Mouse (Mus musculus) liver, embryonic 13.5 days (tissue): ENCODE data around the gene Klc4. TPM values are rescaled to one million over a fixed set of nuclear protein-coding genes. Genes with fewer than 3 reads are reported as not detected.

Source experiments
- ATAC-seq: fragments of 200-750 bp; cut with Nextera tagmentation; 2 replicates; pipeline ENCODE4 v1.8.0; 2017; ENCODE audit warnings: low read depth, mild to moderate bottlenecking, moderate number of reproducible peaks, moderate library complexity
- DNase-seq: peaks from one replicate; pipeline ENCODE4 v3.0.0; 2022
- H3K27ac ChIP-seq: fragments of 300-500 bp; sonication (generic); 2 replicates; pipeline ENCODE4 v1.5.1; 2015; ENCODE audit warnings: moderate library complexity, mild to moderate bottlenecking, inconsistent platforms
- H3K27me3 ChIP-seq: fragments of 300-500 bp; sonication (generic); 2 replicates; pipeline ENCODE4 v1.6.1; 2015; ENCODE audit warnings: mild to moderate bottlenecking, inconsistent platforms
- H3K36me3 ChIP-seq: fragments of 300-500 bp; sonication (generic); 2 replicates; pipeline ENCODE4 v1.6.1; 2015; ENCODE audit warnings: mild to moderate bottlenecking, inconsistent platforms
- H3K4me1 ChIP-seq: fragments of 300-500 bp; sonication (generic); replicated peaks from 2 replicates; pipeline ENCODE4 v1.6.1; 2015; ENCODE audit warnings: inconsistent platforms
- H3K4me2 ChIP-seq: fragments of 300-500 bp; sonication (generic); 2 replicates; pipeline ENCODE4 v1.6.1; 2015; ENCODE audit warnings: inconsistent platforms, mild to moderate bottlenecking, moderate library complexity
- H3K4me3 ChIP-seq: fragments of 300-500 bp; sonication (generic); replicated peaks from 2 replicates; pipeline ENCODE4 v1.5.1; 2015; ENCODE audit warnings: mild to moderate bottlenecking, inconsistent platforms
- H3K9ac ChIP-seq: fragments of 300-500 bp; sonication (generic); 2 replicates; pipeline ENCODE4 v1.6.1; 2015; ENCODE audit warnings: mild to moderate bottlenecking, inconsistent platforms
- H3K9me3 ChIP-seq: fragments of 300-500 bp; sonication (generic); replicated peaks from 2 replicates; pipeline ENCODE4 v1.6.1; 2016; ENCODE audit warnings: inconsistent platforms
- WGBS: fragments of 180-500 bp; shearing (Covaris S2); methylation state at CpG from one replicate; pipeline ENCODE4 v1.1.7; 2015; ENCODE audit not compliant: insufficient replicate concordance; 5-methylcytosine and 5-hydroxymethylcytosine counted together
- polyA plus RNA-seq: library from polyadenylated mRNA; unstranded; fragments of >200 nt; fragmentation: Nextera tagmentation; extraction: Ambion mirVana; gene quantifications from 2 replicates; pipeline ENCODE4 v1.2.1, GENCODE M21; 2015

Gene Klc4
- polyA plus RNA-seq, 1 experiment from 2014 or later: 5.8 TPM

- DNase-seq (no peak), ATAC-seq (no peak)
- no peaks in the 10 kb centered on the region for H3K36me3 ChIP-seq
- peaks cover 6% of the 10 kb centered on the region; the same call in 1 of the 2 replicates for H3K4me1 ChIP-seq
- H3K27ac ChIP-seq: no peak overlapping the region
- no peaks in the 10 kb centered on the region for H3K9me3 ChIP-seq
- H3K9ac ChIP-seq: no peak overlapping the region
- 45% methylated on average over 9 of the region's 9 CpGs for WGBS
- no peak overlapping the region for H3K4me2 ChIP-seq
- H3K27me3 ChIP-seq: no peaks in the 10 kb centered on the region
- no peak overlapping the region for H3K4me3 ChIP-seq
Measured at GRCm38 (mm10) chr17:46602212-46602611, 43.6 kb downstream of the Klc4 start.

- H3K27ac ChIP-seq: no peak overlapping the region
- no peak overlapping the region for H3K4me3 ChIP-seq
- no peak overlapping the region for H3K9ac ChIP-seq
- WGBS: 68% methylated on average over 2 of the region's 2 CpGs
- DNase-seq (no peak), ATAC-seq (no peak)
- no peak overlapping the region for H3K4me2 ChIP-seq
- peaks cover 6% of the 10 kb centered on the region; the same call in 1 of the 2 replicates for H3K4me1 ChIP-seq
- no peaks in the 10 kb centered on the region for H3K9me3 ChIP-seq
- no peaks in the 10 kb centered on the region for H3K27me3 ChIP-seq
- no peaks in the 10 kb centered on the region for H3K36me3 ChIP-seq
Measured at GRCm38 (mm10) chr17:46600569-46600968, 45.3 kb downstream of the Klc4 start.

- H3K4me2 ChIP-seq: no peak overlapping the region
- H3K4me1 ChIP-seq: peaks cover 10% of the 10 kb centered on the region; the same call in 1 of the 2 replicates
- DNase-seq (no peak), ATAC-seq (no peak)
- H3K27ac ChIP-seq: no peak overlapping the region
- H3K9me3 ChIP-seq: no peaks in the 10 kb centered on the region
- H3K27me3 ChIP-seq: no peaks in the 10 kb centered on the region
- no peaks in the 10 kb centered on the region for H3K36me3 ChIP-seq
- WGBS: 63% methylated on average over 4 of the region's 4 CpGs
- no peak overlapping the region for H3K4me3 ChIP-seq
- no peak overlapping the region for H3K9ac ChIP-seq
Measured at GRCm38 (mm10) chr17:46598963-46599362, 46.9 kb downstream of the Klc4 start.

- Histone ChIP-seq H3K36me3 (no peaks in the 10 kb centered on the region), H3K9me3 (no peaks in the 10 kb centered on the region), H3K4me3 (no peak overlapping the region), H3K4me2 (no peak overlapping the region), H3K4me1 (peaks cover 10% of the 10 kb centered on the region; the same call in 1 of the 2 replicates), H3K27ac (no peak overlapping the region), H3K9ac (no peak overlapping the region), H3K27me3 (no peaks in the 10 kb centered on the region)
- ATAC-seq (no peak), DNase-seq (no peak)
- 49% methylated on average over 11 of the region's 11 CpGs for WGBS
Measured at GRCm38 (mm10) chr17:46597956-46598355, 47.9 kb downstream of the Klc4 start.

- no peak overlapping the region for H3K9ac ChIP-seq
- WGBS: 72% methylated on average over 6 of the region's 6 CpGs
- H3K4me3 ChIP-seq: no peak overlapping the region
- peaks cover 10% of the 10 kb centered on the region; the same call in 1 of the 2 replicates for H3K4me1 ChIP-seq
- no peak overlapping the region for H3K27ac ChIP-seq
- H3K27me3 ChIP-seq: no peaks in the 10 kb centered on the region
- no peaks in the 10 kb centered on the region for H3K9me3 ChIP-seq
- no peaks in the 10 kb centered on the region for H3K36me3 ChIP-seq
- DNase-seq: no peak
- no peak overlapping the region for H3K4me2 ChIP-seq
- ATAC-seq: no peak
Measured at GRCm38 (mm10) chr17:46595336-46595735, 50.5 kb downstream of the Klc4 start.

GRCm38 (mm10) chr17:46594606-46595005, 51.2 kb downstream of the Klc4 start:
- peaks cover 10% of the 10 kb centered on the region; the same call in 1 of the 2 replicates for H3K4me1 ChIP-seq

GRCm38 (mm10) chr17:46593124-46593523, 52.7 kb downstream of the Klc4 start:
- Histone ChIP-seq H3K27me3 (no peaks in the 10 kb centered on the region), H3K9me3 (no peaks in the 10 kb centered on the region), H3K27ac (no peak overlapping the region), H3K4me3 (no peak overlapping the region), H3K9ac (no peak overlapping the region), H3K4me2 (no peak overlapping the region), H3K4me1 (peaks cover 11% of the 10 kb centered on the region), H3K36me3 (no peaks in the 10 kb centered on the region)
- DNase-seq (no peak), ATAC-seq (no peak)
- 82% methylated on average over 4 of the region's 4 CpGs for WGBS

More at GRCm38 (mm10) chr17:46594606-46595005, 51.2 kb downstream of the Klc4 start:
- no peak for ATAC-seq
- no peak overlapping the region for H3K27ac ChIP-seq
- H3K9ac ChIP-seq: no peak overlapping the region
- no peaks in the 10 kb centered on the region for H3K36me3 ChIP-seq
- H3K27me3 ChIP-seq: no peaks in the 10 kb centered on the region
- 63% methylated on average over 9 of the region's 9 CpGs for WGBS
- no peak for DNase-seq
- no peak overlapping the region for H3K4me2 ChIP-seq
- no peak overlapping the region for H3K4me3 ChIP-seq
- H3K9me3 ChIP-seq: no peaks in the 10 kb centered on the region

GRCm38 (mm10) chr17:46591406-46591805, 54.4 kb downstream of the Klc4 start:
- no peaks in the 10 kb centered on the region for H3K36me3 ChIP-seq

GRCm38 (mm10) chr17:46590439-46590838, 55.4 kb downstream of the Klc4 start:
- Histone ChIP-seq H3K4me2 (0 out of 2 replicates have a peak overlapping the region, but pooled peaks have one; percentile 0), H3K27ac (peak overlapping the region; percentile 40; the same call in 1 of the 2 replicates), H3K9me3 (no peaks in the 10 kb centered on the region), H3K4me1 (peaks cover 14% of the 10 kb centered on the region), H3K9ac (no peak overlapping the region), H3K4me3 (no peak overlapping the region), H3K27me3 (no peaks in the 10 kb centered on the region), H3K36me3 (no peaks in the 10 kb centered on the region)
- 63% methylated on average over 7 of the region's 7 CpGs for WGBS
- ATAC-seq (peak; percentile 71), DNase-seq (no peak)

More at GRCm38 (mm10) chr17:46591406-46591805, 54.4 kb downstream of the Klc4 start:
- DNase-seq (no peak), ATAC-seq (no peak)
- no peaks in the 10 kb centered on the region for H3K9me3 ChIP-seq
- H3K9ac ChIP-seq: no peak overlapping the region
- WGBS: 79% methylated on average over 19 of the region's 19 CpGs
- no peaks in the 10 kb centered on the region for H3K27me3 ChIP-seq
- peaks cover 14% of the 10 kb centered on the region for H3K4me1 ChIP-seq
- no peak overlapping the region for H3K4me3 ChIP-seq
- H3K27ac ChIP-seq: no peak overlapping the region
- no peak overlapping the region for H3K4me2 ChIP-seq

GRCm38 (mm10) chr17:46589635-46590314, 56.0 kb downstream of the Klc4 start:
- no peak overlapping the region for H3K9ac ChIP-seq
- no peaks in the 10 kb centered on the region for H3K9me3 ChIP-seq
- ATAC-seq (no peak; the same call in 1 of the 2 replicates), DNase-seq (no peak)
- no peaks in the 10 kb centered on the region for H3K36me3 ChIP-seq
- peaks cover 14% of the 10 kb centered on the region for H3K4me1 ChIP-seq
- H3K27me3 ChIP-seq: no peaks in the 10 kb centered on the region
- peak overlapping the region; percentile 40 for H3K27ac ChIP-seq
- 83% methylated on average over 16 of the region's 16 CpGs for WGBS
- H3K4me3 ChIP-seq: no peak overlapping the region
- H3K4me2 ChIP-seq: 0 out of 2 replicates have a peak overlapping the region, but pooled peaks have one; percentile 0

- no peak overlapping the region for H3K27ac ChIP-seq
- no peak overlapping the region for H3K4me2 ChIP-seq
- no peaks in the 10 kb centered on the region for H3K36me3 ChIP-seq
- H3K9me3 ChIP-seq: no peaks in the 10 kb centered on the region
- H3K4me3 ChIP-seq: no peak overlapping the region
- peaks cover 9% of the 10 kb centered on the region for H3K4me1 ChIP-seq
- H3K9ac ChIP-seq: no peak overlapping the region
- WGBS: 66% methylated on average over 6 of the region's 6 CpGs
- H3K27me3 ChIP-seq: no peaks in the 10 kb centered on the region
- ATAC-seq (no peak), DNase-seq (no peak)
Measured at GRCm38 (mm10) chr17:46588913-46589312, 56.9 kb downstream of the Klc4 start.

GRCm38 (mm10) chr17:46588173-46588572, 57.6 kb downstream of the Klc4 start:
- Histone ChIP-seq H3K4me1 (peaks cover 9% of the 10 kb centered on the region), H3K27ac (no peak overlapping the region), H3K4me2 (no peak overlapping the region), H3K27me3 (no peaks in the 10 kb centered on the region), H3K36me3 (no peaks in the 10 kb centered on the region), H3K4me3 (no peak overlapping the region), H3K9me3 (no peaks in the 10 kb centered on the region), H3K9ac (no peak overlapping the region)
- WGBS: 21% methylated on average over 9 of the region's 9 CpGs
- ATAC-seq: no peak
- no peak for DNase-seq
